Mouse (Mus musculus): ENCODE measurements around the gene Rin1.

The Rin1 gene

DNA sequence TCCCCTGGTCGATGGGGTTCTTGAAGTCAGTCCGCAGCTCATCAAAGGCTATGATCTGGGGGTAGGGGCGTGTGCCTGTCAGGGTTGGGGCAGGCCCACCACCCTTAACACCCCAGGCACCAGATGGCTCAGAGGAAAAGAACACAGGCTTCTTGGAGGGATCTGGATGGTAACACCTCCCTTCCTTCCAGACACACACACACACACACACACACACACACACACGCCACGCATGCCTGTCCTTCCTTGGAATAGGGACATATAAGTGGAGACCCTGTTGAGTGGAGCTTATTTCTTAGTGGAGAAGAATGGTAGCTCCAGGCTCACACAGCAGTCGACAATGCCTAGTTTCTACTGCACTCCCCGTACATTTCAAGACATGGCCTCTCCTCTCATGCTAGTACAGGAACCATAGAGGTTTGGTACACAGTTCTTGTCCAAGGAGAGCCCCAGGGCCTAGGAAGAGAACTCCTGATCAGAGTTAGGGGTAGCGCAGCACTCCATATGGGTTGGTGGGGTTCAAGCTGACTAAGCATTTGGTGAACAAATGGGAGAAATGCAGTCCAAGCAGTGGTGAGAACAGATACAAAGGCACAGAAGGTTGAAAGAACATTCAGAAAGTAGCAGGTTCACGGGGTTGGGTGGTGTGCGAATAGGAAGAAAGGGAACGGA, 44.6 kb downstream of the Rin1 start:
- DNase-seq (ENCODE audit: low spot score): no peak

DNA sequence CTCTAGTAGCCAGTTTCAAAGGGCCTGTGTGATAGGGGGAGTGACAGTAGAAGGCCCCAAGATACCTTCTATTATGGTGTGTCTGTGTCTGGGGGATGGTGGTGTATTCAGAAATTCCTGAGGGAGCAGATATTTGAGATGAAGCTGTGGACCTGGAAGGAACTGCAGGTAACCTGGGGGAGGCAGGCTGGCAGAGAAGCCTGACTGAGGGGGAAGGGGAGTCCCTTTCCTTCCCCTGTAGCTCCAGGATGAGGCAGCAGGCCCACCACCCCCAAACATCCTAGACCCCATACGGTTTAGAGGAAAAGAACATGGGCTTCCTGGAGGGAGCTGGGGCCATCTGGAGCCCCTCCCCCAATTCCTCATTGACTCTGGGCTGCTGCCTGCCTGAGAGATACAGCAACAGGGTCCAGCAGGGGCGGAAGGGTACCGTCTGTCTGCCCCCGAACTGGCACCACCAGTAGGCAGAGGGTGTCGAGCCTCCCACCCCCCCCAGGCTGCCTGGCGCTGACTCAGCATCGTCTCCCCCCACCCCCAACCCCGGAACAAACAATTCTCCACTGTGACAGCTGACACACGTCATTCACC, 45.7 kb downstream of the Rin1 start:
- DNase-seq (ENCODE audit: low spot score): peak; percentile 43

DNA sequence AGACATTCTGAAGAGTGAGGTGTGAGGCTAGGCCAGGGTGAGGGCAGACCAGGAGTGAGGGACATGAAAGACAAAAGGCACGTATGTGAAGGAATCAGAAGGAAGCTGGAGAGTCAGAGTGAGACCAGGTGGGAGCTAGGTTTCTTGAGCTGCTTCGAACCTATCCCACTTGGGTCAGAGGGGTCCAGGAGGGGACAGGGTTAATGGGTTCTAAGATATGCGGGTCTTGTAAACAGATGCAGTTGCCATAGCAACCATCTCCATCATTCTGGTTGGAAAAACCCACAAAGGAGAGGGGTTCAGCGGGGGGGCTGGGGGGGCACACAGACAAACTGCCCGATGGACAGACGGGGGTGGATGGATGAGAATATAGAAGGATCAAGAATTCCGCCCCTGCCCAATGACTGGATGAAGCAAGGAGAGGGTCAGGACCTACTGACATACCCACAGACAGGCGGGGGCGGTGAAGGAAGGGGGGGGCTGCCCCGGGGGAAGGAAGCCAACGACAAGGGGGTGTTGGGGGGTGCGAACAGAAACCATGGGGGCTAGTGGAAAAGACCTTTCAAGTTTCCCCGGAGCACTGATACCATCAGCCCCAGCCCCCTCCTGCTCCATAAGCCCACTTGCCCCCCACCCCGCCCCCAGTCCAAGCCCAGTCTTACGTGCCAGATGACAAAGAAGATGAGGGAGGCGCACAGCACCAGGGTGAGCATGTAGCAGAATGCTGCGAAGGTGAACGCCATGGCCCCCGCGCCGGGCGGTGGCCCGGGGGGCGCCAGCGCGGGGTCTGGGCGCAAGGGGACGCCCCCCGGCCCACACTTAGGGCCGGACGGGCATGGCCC, 47.5 kb downstream of the Rin1 start:
- no peak for DNase-seq (ENCODE audit: low spot score)

DNA sequence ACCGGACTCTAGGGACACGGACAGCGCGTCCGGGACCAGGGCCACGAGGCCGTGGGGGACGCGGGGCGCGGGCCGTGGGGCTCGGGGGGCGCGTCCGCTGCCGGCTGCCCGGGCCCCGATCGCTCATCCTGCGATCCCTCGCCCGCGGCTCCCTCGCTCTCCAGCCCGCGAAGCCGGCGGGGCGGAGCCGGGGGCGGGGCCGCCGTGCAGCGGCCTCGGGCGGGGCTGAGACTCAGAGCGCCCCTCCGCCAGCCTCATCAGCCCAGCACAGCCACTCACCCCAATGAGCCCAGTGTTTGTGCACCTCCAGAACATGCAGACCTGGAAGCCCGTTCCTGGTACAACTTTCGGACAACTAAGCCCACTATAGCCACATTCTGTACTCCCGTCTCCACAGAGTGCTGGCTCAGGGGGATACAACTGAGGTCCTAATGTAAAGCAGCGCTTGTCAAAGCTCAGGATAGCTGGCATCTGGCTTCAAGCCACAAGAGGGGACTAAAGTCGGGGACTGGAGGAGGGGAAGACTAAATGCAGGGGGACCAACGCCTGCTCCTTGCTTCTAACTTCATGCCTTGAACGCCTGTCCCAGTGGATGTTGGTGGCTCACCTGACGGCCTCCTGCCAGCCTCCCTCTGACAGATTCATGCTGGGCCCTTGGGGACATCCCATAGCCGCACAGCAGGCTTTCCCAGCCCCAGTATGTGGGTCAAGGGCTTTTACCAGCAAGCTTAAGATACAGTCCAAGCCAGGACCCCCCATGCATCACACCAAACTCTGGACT, 48.3 kb downstream of the Rin1 start, which contains the start of gene Cnih2:
Gene Cnih2 (minus strand): TSS at position 159 of the 781 bp plus-strand sequence.
- DNase-seq (ENCODE audit: low spot score): peak; percentile 82

DNA sequence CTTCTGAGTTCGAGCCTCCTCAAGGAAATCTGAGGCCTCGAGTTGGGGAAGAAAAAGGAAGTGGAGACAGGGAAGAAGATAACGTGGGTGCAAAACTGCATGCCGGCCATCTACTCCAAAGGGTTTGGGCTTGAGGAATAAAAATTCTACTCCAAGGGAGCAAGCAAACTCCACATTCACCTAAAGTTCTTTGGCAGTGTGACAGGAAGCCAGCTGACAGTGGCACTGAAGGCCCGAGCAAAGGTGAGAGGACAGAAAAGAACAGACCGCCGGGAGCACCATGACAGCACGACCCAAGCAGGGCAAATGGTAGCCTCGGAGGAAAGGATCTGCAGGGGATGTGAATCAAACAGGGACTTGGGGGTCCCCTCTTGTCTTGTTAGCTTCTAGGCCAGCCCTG, 55.8 kb downstream of the Rin1 start:
- DNase-seq (ENCODE audit: low spot score): no peak

Data from testis, postnatal 10 days (tissue).